Mouse (Mus musculus) neural tube, embryonic 11.5 days (tissue): ENCODE measurements around the gene Tspan14. TPM values are rescaled to one million over a fixed set of nuclear protein-coding genes. Genes with fewer than 3 reads are reported as not detected.

ENCODE experiments used
- ATAC-seq: fragments of 200-750 bp; cut with Nextera tagmentation; 2 replicates; pipeline ENCODE4 v1.8.0; 2017; ENCODE audit warnings: moderate number of reproducible peaks, mild to moderate bottlenecking, moderate TSS enrichment, moderate library complexity; ENCODE audit not compliant: insufficient read depth, low FRiP score, low TSS enrichment
- DNase-seq: peaks from one replicate; pipeline ENCODE4 v3.0.0-alpha.2; 2015; ENCODE audit warnings: low spot score
- H3K27ac ChIP-seq: fragments of 300-500 bp; sonication (generic); 2 replicates; pipeline ENCODE4 v1.5.1; 2014; ENCODE audit warnings: low read depth, mild to moderate bottlenecking, low read length
- H3K27me3 ChIP-seq: fragments of 300-500 bp; sonication (generic); 2 replicates; pipeline ENCODE4 v1.6.1; 2014; ENCODE audit warnings: mild to moderate bottlenecking, low read length, mixed read lengths; ENCODE audit not compliant: control insufficient read depth, insufficient read depth
- H3K36me3 ChIP-seq: fragments of 300-500 bp; sonication (generic); 2 replicates; pipeline ENCODE4 v1.6.1; 2014; ENCODE audit warnings: mild to moderate bottlenecking, low read length, moderate library complexity, mixed read lengths; ENCODE audit not compliant: control insufficient read depth, insufficient read depth
- H3K4me1 ChIP-seq: fragments of 300-500 bp; sonication (generic); 2 replicates; pipeline ENCODE4 v1.6.1; 2014; ENCODE audit warnings: low read length, mixed read lengths; ENCODE audit not compliant: control insufficient read depth, insufficient read depth
- H3K4me2 ChIP-seq: fragments of 300-500 bp; sonication (generic); 2 replicates; pipeline ENCODE4 v1.6.1; 2014; ENCODE audit warnings: low read depth, mild to moderate bottlenecking, moderate library complexity
- H3K4me3 ChIP-seq: fragments of 300-500 bp; sonication (generic); 2 replicates; pipeline ENCODE4 v1.5.1; 2014; ENCODE audit warnings: low read depth, low read length
- H3K9ac ChIP-seq: fragments of 300-500 bp; sonication (generic); 2 replicates; pipeline ENCODE4 v1.6.1; 2014; ENCODE audit warnings: mild to moderate bottlenecking, low read length
- H3K9me3 ChIP-seq: fragments of 300-500 bp; sonication (generic); 2 replicates; pipeline ENCODE4 v1.6.1; 2016; ENCODE audit warnings: low read length; ENCODE audit not compliant: control insufficient read depth
- WGBS: fragments of 180-500 bp; shearing (Covaris S2); extraction: QIAGEN DNeasy Blood & Tissue Kit; methylation state at CpG from one replicate; pipeline ENCODE4 v1.1.7; 2014; 5-methylcytosine and 5-hydroxymethylcytosine counted together
- polyA plus RNA-seq: library from polyadenylated mRNA; unstranded; fragments of >200 nt; fragmentation: Nextera tagmentation; extraction: Ambion mirVana; gene quantifications from 2 replicates; pipeline ENCODE4 v1.2.1, GENCODE M21; 2014

The Tspan14 gene
- polyA plus RNA-seq, 1 experiment from 2014 or later = 125 TPM

DNA sequence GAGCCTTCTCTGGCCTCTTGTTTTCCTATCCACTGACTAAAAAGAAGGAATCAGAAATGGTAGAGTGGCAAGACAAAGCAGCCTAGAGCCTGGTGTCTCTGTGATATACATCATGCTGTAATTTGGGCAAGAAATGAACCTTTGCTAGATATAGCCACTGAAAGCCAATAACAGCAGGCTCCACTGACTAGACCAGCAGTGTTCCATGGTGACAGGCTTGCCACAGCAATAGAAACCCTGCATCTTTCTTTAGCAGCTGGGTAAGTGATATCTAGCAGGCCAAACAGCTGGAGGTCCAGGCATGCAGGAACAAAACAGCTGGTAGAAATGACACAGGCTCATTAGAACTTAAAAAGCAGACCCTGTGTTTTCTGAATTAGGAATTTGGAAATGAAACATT is 92.0 kb downstream of the Tspan14 start:
- Histone ChIP-seq H3K9me3 (no peaks in the 10 kb centered on the region), H3K4me3 (no peak overlapping the region), H3K27me3 (no peaks in the 10 kb centered on the region), H3K9ac (no peak overlapping the region), H3K4me2 (no peak overlapping the region), H3K4me1 (no peaks in the 10 kb centered on the region), H3K27ac (no peak overlapping the region), H3K36me3 (no peaks in the 10 kb centered on the region)
- DNase-seq (no peak), ATAC-seq (no peak)

DNA sequence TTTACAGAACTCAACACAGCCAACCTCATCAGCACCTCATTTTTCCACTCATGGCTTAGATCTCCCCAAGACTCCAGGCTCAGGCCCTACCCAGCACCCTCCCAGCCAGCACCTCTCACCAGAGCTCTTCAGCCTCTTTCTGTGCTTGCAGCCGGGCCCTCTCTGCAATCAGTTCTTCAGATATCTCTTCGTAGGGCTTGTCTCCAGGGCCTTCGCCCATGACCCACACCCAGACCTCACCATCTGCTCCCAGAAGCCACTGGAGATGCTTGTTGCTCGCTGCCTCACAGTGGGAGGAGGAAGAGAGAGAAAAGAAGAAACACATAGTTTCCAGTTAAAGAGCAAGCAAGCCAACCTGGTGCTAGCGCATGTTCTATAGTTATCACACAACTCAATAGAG is 92.6 kb downstream of the Tspan14 start:
- Histone ChIP-seq H3K4me2 (no peak overlapping the region), H3K27ac (no peak overlapping the region), H3K4me3 (no peak overlapping the region), H3K4me1 (no peaks in the 10 kb centered on the region), H3K9ac (no peak overlapping the region), H3K36me3 (no peaks in the 10 kb centered on the region), H3K27me3 (no peaks in the 10 kb centered on the region), H3K9me3 (no peaks in the 10 kb centered on the region)
- no peak for DNase-seq
- 91% methylated on average over 5 of the region's 5 CpGs for WGBS
- ATAC-seq = no peak

DNA sequence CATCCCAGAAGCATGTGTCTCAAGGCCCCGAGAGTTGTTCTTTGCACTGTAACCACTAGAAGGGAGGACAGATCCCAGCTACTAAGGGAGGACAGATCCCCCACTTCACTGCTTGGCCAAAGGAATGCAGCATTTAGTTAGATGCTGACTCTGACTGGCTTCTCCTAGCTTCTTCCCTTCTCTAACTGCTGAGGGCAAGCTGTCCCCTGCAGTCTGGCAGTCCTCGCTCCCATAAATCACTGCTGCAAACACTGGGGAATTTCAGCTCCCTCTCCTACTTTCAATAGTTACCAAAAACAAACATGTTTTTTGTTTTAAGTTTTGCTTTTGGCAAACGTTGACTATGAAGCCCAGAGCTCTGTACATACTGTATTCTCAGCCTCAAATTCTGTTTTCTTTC is 96.0 kb downstream of the Tspan14 start:
- WGBS = 61% methylated on average over 3 of the region's 3 CpGs
- Histone ChIP-seq H3K36me3 (no peaks in the 10 kb centered on the region), H3K27me3 (no peaks in the 10 kb centered on the region), H3K9me3 (no peaks in the 10 kb centered on the region), H3K4me1 (no peaks in the 10 kb centered on the region), H3K4me2 (no peak overlapping the region), H3K4me3 (no peak overlapping the region), H3K27ac (no peak overlapping the region), H3K9ac (no peak overlapping the region)
- ATAC-seq (no peak), DNase-seq (no peak)

DNA sequence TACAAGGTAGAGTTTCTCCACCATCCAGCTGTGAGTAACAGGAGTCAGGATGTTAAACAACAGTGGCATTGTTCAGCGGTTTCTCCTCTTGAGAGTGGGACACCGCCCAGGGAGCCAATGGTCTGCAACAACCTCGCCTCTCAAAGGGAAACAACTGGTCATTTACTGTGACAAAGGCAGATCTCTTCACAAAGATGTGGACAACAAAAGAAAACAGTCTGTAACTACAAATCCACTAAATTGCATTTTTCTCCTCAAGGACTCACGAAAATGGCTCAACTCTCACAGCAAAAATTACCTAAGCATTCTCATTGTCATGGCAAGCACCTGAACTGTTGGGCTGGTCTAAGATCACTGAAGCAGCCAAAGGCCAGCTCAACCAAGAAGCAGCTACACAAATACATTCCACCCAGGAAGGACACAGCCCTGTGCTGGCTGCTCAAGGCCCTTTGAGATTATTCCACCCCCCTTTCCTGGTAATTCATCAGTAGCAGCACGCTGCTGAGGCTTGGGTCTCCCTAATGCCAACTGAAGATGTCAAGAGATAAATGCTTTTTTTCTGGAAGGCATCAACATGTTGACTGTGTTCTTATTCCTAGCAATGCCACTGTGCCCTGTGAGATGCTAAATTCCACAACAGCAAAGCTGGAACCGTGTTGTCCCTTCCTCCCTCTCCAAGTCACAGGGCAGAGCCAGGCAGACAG is 101.6 kb downstream of the Tspan14 start:
- ATAC-seq = no peak
- no peak overlapping the region for H3K27ac ChIP-seq
- H3K27me3 ChIP-seq = no peaks in the 10 kb centered on the region
- H3K4me3 ChIP-seq = no peak overlapping the region
- H3K4me2 ChIP-seq = no peak overlapping the region
- H3K36me3 ChIP-seq = no peaks in the 10 kb centered on the region
- no peak for DNase-seq
- H3K9me3 ChIP-seq = no peaks in the 10 kb centered on the region
- H3K9ac ChIP-seq = no peak overlapping the region
- 42% methylated on average over 6 of the region's 6 CpGs for WGBS
- no peaks in the 10 kb centered on the region for H3K4me1 ChIP-seq

DNA sequence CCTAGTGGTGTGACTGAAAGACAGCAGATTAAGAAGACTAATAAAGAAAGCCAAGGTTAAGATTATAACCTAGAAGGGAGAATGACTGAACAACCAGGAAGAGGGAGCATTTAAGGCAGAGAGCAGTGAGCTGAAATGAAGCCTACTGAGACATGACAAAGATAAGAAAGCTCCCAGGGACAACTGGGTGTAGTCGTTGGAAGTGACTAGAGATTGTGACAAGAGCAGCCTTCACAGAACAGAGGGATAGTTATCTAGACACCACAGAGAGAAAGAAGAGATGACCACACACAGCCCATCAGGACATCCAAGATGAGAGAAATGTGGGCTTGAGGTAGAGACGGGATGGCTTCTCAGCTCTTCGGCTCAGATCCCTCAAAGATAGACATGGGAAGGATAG is 102.9 kb downstream of the Tspan14 start:
- H3K9ac ChIP-seq = no peak overlapping the region
- H3K36me3 ChIP-seq = no peaks in the 10 kb centered on the region
- no peak for DNase-seq
- no peak overlapping the region for H3K4me3 ChIP-seq
- ATAC-seq = no peak
- H3K27ac ChIP-seq = no peak overlapping the region
- no peak overlapping the region for H3K4me2 ChIP-seq
- no peaks in the 10 kb centered on the region for H3K4me1 ChIP-seq
- no peaks in the 10 kb centered on the region for H3K9me3 ChIP-seq
- 85% methylated on average over 3 of the region's 3 CpGs for WGBS
- H3K27me3 ChIP-seq = no peaks in the 10 kb centered on the region

DNA sequence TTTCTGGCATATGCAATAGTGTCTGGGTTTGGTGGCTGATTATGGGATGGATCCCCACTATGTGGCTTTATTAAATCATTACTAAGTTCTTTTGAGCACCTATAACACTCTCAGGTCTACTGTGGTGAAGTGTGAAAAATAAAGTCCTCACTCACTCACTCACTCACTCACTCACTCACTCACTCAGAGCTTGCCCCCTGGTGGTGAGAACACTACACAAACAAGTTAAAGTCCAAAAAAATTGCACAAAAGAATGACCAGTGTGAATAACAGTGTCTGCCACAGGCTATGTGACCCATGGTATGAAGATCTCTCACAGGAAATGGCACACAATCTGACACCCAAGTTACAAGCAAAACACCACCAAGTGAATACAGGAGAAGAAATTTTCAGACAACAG is 103.6 kb downstream of the Tspan14 start:
- DNase-seq (no peak), ATAC-seq (no peak)
- no peak overlapping the region for H3K4me2 ChIP-seq
- H3K4me1 ChIP-seq = no peaks in the 10 kb centered on the region
- H3K36me3 ChIP-seq = no peaks in the 10 kb centered on the region
- H3K9me3 ChIP-seq = no peaks in the 10 kb centered on the region
- no peak overlapping the region for H3K9ac ChIP-seq
- no peak overlapping the region for H3K4me3 ChIP-seq
- H3K27me3 ChIP-seq = no peaks in the 10 kb centered on the region
- H3K27ac ChIP-seq = no peak overlapping the region

Other genes starting within 250 kb of the Tspan14 start
- gene Sh2d4b, start 73.5 kb downstream of the Tspan14 start, polyA plus RNA-seq = 1.5 and 1.6 TPM in 2 replicates
- gene Fam213a, start 47.0 kb upstream of the Tspan14 start, polyA plus RNA-seq = 48.5 and 48.8 TPM in 2 replicates
- 0.51 and 0.58 TPM in 2 replicates for gene Dydc2, start 102.4 kb upstream of the Tspan14 start, polyA plus RNA-seq
- gene Dydc1, start 106.1 kb upstream of the Tspan14 start, polyA plus RNA-seq = not detected in 2 replicates
- gene Mat1a, start 138.2 kb upstream of the Tspan14 start, polyA plus RNA-seq = not detected in 2 replicates
- not detected in 2 replicates for gene Sftpa1, start 165.0 kb upstream of the Tspan14 start, polyA plus RNA-seq
- not detected in 2 replicates for gene Mbl1, start 184.7 kb upstream of the Tspan14 start, polyA plus RNA-seq
- gene Sftpd, start 218.3 kb upstream of the Tspan14 start, polyA plus RNA-seq = not detected in 2 replicates